Mouse (Mus musculus): ENCODE measurements at regions not wholly inside any gene's neighbourhood (a gene's known extent, or its start where the extent isn't known, plus 50 kb on each side); places are given as distances from the start of the nearest gene placed in this dataset.
"Not testable (repeated sequence)": the region's sequence is repeated elsewhere in the genome, so short reads cannot be mapped to it uniquely, and the experiment has no call there.

- Histone ChIP-seq H3K9ac (no peak overlapping the region), H3K4me2 (replicated peaks) (no peak overlapping the region), H3K27me3 (no peaks in the 10 kb centered on the region), H3K9me3 (replicated peaks) (no peaks in the 10 kb centered on the region), H3K4me3 (no peak overlapping the region), H3K36me3 (no peaks in the 10 kb centered on the region), H3K27ac (no peak overlapping the region), H3K4me1 (no peaks in the 10 kb centered on the region)
- no peak for ATAC-seq (ENCODE audit: low FRiP score)
- 72% methylated on average over 5 of the region's 5 CpGs for WGBS
These were observed 329.6 kb downstream of the Tdrd3 start for GRCm38 (mm10) chr14:87746011-87746410.

- H3K4me1 ChIP-seq: no peaks in the 10 kb centered on the region
- no peak overlapping the region for H3K4me3 ChIP-seq
- no peaks in the 10 kb centered on the region for H3K9me3 ChIP-seq (replicated peaks)
- H3K27ac ChIP-seq: no peak overlapping the region
- H3K27me3 ChIP-seq: no peaks in the 10 kb centered on the region
- no peak overlapping the region for H3K4me2 ChIP-seq (replicated peaks)
- H3K36me3 ChIP-seq: no peaks in the 10 kb centered on the region
- no peak for ATAC-seq (ENCODE audit: low FRiP score)
- 62% methylated on average over 3 of the region's 3 CpGs for WGBS
- no peak overlapping the region for H3K9ac ChIP-seq
These were observed 332.6 kb downstream of the Tdrd3 start for GRCm38 (mm10) chr14:87749068-87749467.

GRCm38 (mm10) chr14:87749762-87750161 is 333.3 kb downstream of the Tdrd3 start:
- H3K9me3 ChIP-seq (replicated peaks): no peaks in the 10 kb centered on the region
- H3K36me3 ChIP-seq: no peaks in the 10 kb centered on the region
- no peak overlapping the region for H3K27ac ChIP-seq
- H3K4me2 ChIP-seq (replicated peaks): no peak overlapping the region
- no peak overlapping the region for H3K4me3 ChIP-seq
- no peak overlapping the region for H3K9ac ChIP-seq
- no peaks in the 10 kb centered on the region for H3K27me3 ChIP-seq
- H3K4me1 ChIP-seq: no peaks in the 10 kb centered on the region
- ATAC-seq (ENCODE audit: low FRiP score): no peak

GRCm38 (mm10) chr14:87750665-87751170 is 334.3 kb downstream of the Tdrd3 start:
- WGBS: 85% methylated on average over 3 of the region's 3 CpGs
- H3K4me1 ChIP-seq: no peaks in the 10 kb centered on the region
- H3K4me2 ChIP-seq (replicated peaks): no peak overlapping the region
- no peaks in the 10 kb centered on the region for H3K9me3 ChIP-seq (replicated peaks)
- H3K27ac ChIP-seq: no peak overlapping the region
- ATAC-seq (ENCODE audit: low FRiP score): no peak
- no peak overlapping the region for H3K4me3 ChIP-seq
- H3K9ac ChIP-seq: no peak overlapping the region
- no peaks in the 10 kb centered on the region for H3K36me3 ChIP-seq
- H3K27me3 ChIP-seq: no peaks in the 10 kb centered on the region

- no peak overlapping the region for H3K4me3 ChIP-seq
- ATAC-seq (ENCODE audit: low FRiP score): peak; percentile 48; the same call in 1 of the 2 replicates
- no peak overlapping the region for H3K27ac ChIP-seq
- no peaks in the 10 kb centered on the region for H3K4me1 ChIP-seq
- no peak overlapping the region for H3K9ac ChIP-seq
- no peak overlapping the region for H3K4me2 ChIP-seq (replicated peaks)
- H3K36me3 ChIP-seq: no peaks in the 10 kb centered on the region
- H3K9me3 ChIP-seq (replicated peaks): no peaks in the 10 kb centered on the region
- H3K27me3 ChIP-seq: no peaks in the 10 kb centered on the region
- 58% methylated on average over 4 of the region's 4 CpGs for WGBS
These were observed 338.3 kb downstream of the Tdrd3 start for GRCm38 (mm10) chr14:87754744-87755143.

GRCm38 (mm10) chr14:87775332-87775890 is 359.0 kb downstream of the Tdrd3 start:
- no peaks in the 10 kb centered on the region for H3K36me3 ChIP-seq
- no peak overlapping the region for H3K9ac ChIP-seq
- H3K4me2 ChIP-seq (replicated peaks): no peak overlapping the region
- no peak for ATAC-seq (ENCODE audit: low FRiP score)
- no peaks in the 10 kb centered on the region for H3K4me1 ChIP-seq
- H3K4me3 ChIP-seq: no peak overlapping the region
- H3K27me3 ChIP-seq: no peaks in the 10 kb centered on the region
- H3K9me3 ChIP-seq (replicated peaks): no peaks in the 10 kb centered on the region
- no peak overlapping the region for H3K27ac ChIP-seq

- WGBS: 79% methylated on average over 1 of the region's 1 CpGs
- H3K27me3 ChIP-seq: no peaks in the 10 kb centered on the region
- H3K27ac ChIP-seq: no peak overlapping the region
- ATAC-seq (ENCODE audit: low FRiP score): no peak
- H3K36me3 ChIP-seq: no peaks in the 10 kb centered on the region
- no peaks in the 10 kb centered on the region for H3K4me1 ChIP-seq
- H3K4me3 ChIP-seq: no peak overlapping the region
- H3K4me2 ChIP-seq (replicated peaks): no peak overlapping the region
- H3K9me3 ChIP-seq (replicated peaks): no peaks in the 10 kb centered on the region
- H3K9ac ChIP-seq: no peak overlapping the region
These were observed 383.4 kb downstream of the Tdrd3 start for GRCm38 (mm10) chr14:87799803-87800202.

- not testable (repeated sequence) for ATAC-seq (ENCODE audit: low FRiP score); H3K4me2 ChIP-seq (replicated peaks); H3K4me3 ChIP-seq; H3K36me3 ChIP-seq; H3K27ac ChIP-seq; H3K27me3 ChIP-seq; H3K9ac ChIP-seq; H3K9me3 ChIP-seq (replicated peaks); H3K4me1 ChIP-seq
- 93% methylated on average over 15 of the region's 15 CpGs for WGBS
These were observed 393.2 kb downstream of the Tdrd3 start for GRCm38 (mm10) chr14:87809664-87810063.

GRCm38 (mm10) chr14:87844120-87844519 is 427.7 kb downstream of the Tdrd3 start:
- ATAC-seq (ENCODE audit: low FRiP score): peak; percentile 75
- H3K27me3 ChIP-seq: no peaks in the 10 kb centered on the region
- H3K9ac ChIP-seq: no peak overlapping the region
- H3K27ac ChIP-seq: no peak overlapping the region
- H3K4me2 ChIP-seq (replicated peaks): no peak overlapping the region
- 59% methylated on average over 2 of the region's 2 CpGs for WGBS
- H3K9me3 ChIP-seq (replicated peaks): no peaks in the 10 kb centered on the region
- no peaks in the 10 kb centered on the region for H3K36me3 ChIP-seq
- no peak overlapping the region for H3K4me3 ChIP-seq
- H3K4me1 ChIP-seq: no peaks in the 10 kb centered on the region

GRCm38 (mm10) chr14:87861486-87861885 is 445.0 kb downstream of the Tdrd3 start:
- ATAC-seq (ENCODE audit: low FRiP score): no peak
- no peaks in the 10 kb centered on the region for H3K27me3 ChIP-seq
- H3K4me2 ChIP-seq (replicated peaks): no peak overlapping the region

GRCm38 (mm10) chr14:87864388-87865215 is 448.2 kb downstream of the Tdrd3 start:
- Histone ChIP-seq H3K27ac (no peak overlapping the region), H3K4me1 (no peaks in the 10 kb centered on the region)

More at GRCm38 (mm10) chr14:87861486-87861885, 445.0 kb downstream of the Tdrd3 start:
- H3K36me3 ChIP-seq: no peaks in the 10 kb centered on the region
- no peaks in the 10 kb centered on the region for H3K9me3 ChIP-seq (replicated peaks)
- 88% methylated on average over 3 of the region's 3 CpGs for WGBS
- no peak overlapping the region for H3K9ac ChIP-seq
- H3K27ac ChIP-seq: no peak overlapping the region
- no peak overlapping the region for H3K4me3 ChIP-seq
- no peaks in the 10 kb centered on the region for H3K4me1 ChIP-seq

GRCm38 (mm10) chr14:87865216-87866202 is 449.1 kb downstream of the Tdrd3 start:
- H3K4me2 ChIP-seq (replicated peaks): peak overlapping the region; percentile 15; the same call in 1 of the 2 replicates
- H3K4me1 ChIP-seq: no peaks in the 10 kb centered on the region
- no peaks in the 10 kb centered on the region for H3K9me3 ChIP-seq (replicated peaks)
- no peaks in the 10 kb centered on the region for H3K27me3 ChIP-seq
- H3K4me3 ChIP-seq: no peak overlapping the region
- no peaks in the 10 kb centered on the region for H3K36me3 ChIP-seq
- H3K9ac ChIP-seq: no peak overlapping the region
- H3K27ac ChIP-seq: no peak overlapping the region
- peak; percentile 58 for ATAC-seq (ENCODE audit: low FRiP score)
- WGBS: 44% methylated on average over 14 of the region's 14 CpGs

More at GRCm38 (mm10) chr14:87864388-87865215, 448.2 kb downstream of the Tdrd3 start:
- H3K27me3 ChIP-seq: no peaks in the 10 kb centered on the region
- H3K4me3 ChIP-seq: no peak overlapping the region
- no peak overlapping the region for H3K4me2 ChIP-seq (replicated peaks)
- 84% methylated on average over 9 of the region's 9 CpGs for WGBS
- no peaks in the 10 kb centered on the region for H3K9me3 ChIP-seq (replicated peaks)
- H3K36me3 ChIP-seq: no peaks in the 10 kb centered on the region
- H3K9ac ChIP-seq: no peak overlapping the region
- ATAC-seq (ENCODE audit: low FRiP score): peak; percentile 57

All from hindbrain, embryonic 12.5 days (tissue).